Mouse (Mus musculus): ENCODE measurements around the gene Ints6l.

- TF ChIP-seq CTCF (IDR thresholded peaks at IDR 0.05; ENCODE audit: control insufficient read depth, insufficient read depth, insufficient replicate concordance, low read depth, low read length) (no peak), POLR2A (IDR thresholded peaks at IDR 0.05; ENCODE audit: control insufficient read depth, low read depth, low read length) (no peak)
Observed at GRCm38 (mm10) chrX:56497241-56497640, 42.6 kb downstream of the Ints6l start.
